In genomic region chr7:114088918-114089317, GRCm38 (mm10) we compare ENCODE assay signal across 17 mouse cellular contexts.
"Had no signal": no experiment of that assay in that cellular context is flagged by ENCODE, and none has a peak within 500 bp of the region (broad histone marks: within the 10 kb centered on the region; RNA-seq: fewer than 3 reads in every experiment).

No protein-coding gene starts in this region.

- H3K4me1 ChIP-seq: megakaryocyte, embryonic 14.5 days had no signal

- H3K4me2 ChIP-seq: liver, embryonic 13.5 days; lung, embryonic 15.5 days; midbrain, embryonic 11.5 days had no signal

- ATAC-seq: liver, postnatal 0 days; midbrain, embryonic 15.5 days had no signal

- H3K27me3 ChIP-seq: limb, embryonic 12.5 days; liver, embryonic 13.5 days; lung, embryonic 15.5 days; midbrain, embryonic 15.5 days; neural tube, embryonic 12.5 days had no signal

- H3K27ac ChIP-seq: kidney, postnatal 0 days; limb, embryonic 12.5 days; liver, embryonic 13.5 days; lung, embryonic 15.5 days; macrophage; midbrain, embryonic 15.5 days; neural tube, embryonic 12.5 days had no signal

- DNase-seq: kidney, adult 9 months; kidney, postnatal 36 days; layer of hippocampus, adult 9-11 months; layer of hippocampus, postnatal 36 days; liver; liver, embryonic 13.5 days; liver, postnatal 0 days; lung, postnatal 14 days; thymus, postnatal 4 days had no signal

- H3K36me3 ChIP-seq: limb, embryonic 12.5 days; liver, embryonic 13.5 days; lung, embryonic 15.5 days; midbrain, embryonic 15.5 days; neural tube, embryonic 12.5 days had no signal

- H3K9ac ChIP-seq: limb, embryonic 12.5 days; liver, embryonic 13.5 days; liver, postnatal 0 days; lung, embryonic 15.5 days; midbrain, embryonic 15.5 days; neural tube, embryonic 12.5 days had no signal

- H3K4me3 ChIP-seq: limb, embryonic 12.5 days; liver, embryonic 13.5 days; lung, embryonic 15.5 days; megakaryocyte, embryonic 14.5 days; midbrain, embryonic 15.5 days; neural tube, embryonic 12.5 days had no signal

- H3K9me3 ChIP-seq: limb, embryonic 12.5 days; liver, embryonic 13.5 days; lung, embryonic 15.5 days; megakaryocyte, embryonic 14.5 days; midbrain, embryonic 15.5 days; neural tube, embryonic 12.5 days had no signal
